Mouse (Mus musculus): Measurements from ENCODE around the gene Pygm. TPM values are rescaled to one million over a fixed set of nuclear protein-coding genes. Genes with fewer than 3 reads are reported as not detected.

Gene Pygm
- polyA plus RNA-seq, 1 experiment from 2014 or later = 22.3 TPM

DNA sequence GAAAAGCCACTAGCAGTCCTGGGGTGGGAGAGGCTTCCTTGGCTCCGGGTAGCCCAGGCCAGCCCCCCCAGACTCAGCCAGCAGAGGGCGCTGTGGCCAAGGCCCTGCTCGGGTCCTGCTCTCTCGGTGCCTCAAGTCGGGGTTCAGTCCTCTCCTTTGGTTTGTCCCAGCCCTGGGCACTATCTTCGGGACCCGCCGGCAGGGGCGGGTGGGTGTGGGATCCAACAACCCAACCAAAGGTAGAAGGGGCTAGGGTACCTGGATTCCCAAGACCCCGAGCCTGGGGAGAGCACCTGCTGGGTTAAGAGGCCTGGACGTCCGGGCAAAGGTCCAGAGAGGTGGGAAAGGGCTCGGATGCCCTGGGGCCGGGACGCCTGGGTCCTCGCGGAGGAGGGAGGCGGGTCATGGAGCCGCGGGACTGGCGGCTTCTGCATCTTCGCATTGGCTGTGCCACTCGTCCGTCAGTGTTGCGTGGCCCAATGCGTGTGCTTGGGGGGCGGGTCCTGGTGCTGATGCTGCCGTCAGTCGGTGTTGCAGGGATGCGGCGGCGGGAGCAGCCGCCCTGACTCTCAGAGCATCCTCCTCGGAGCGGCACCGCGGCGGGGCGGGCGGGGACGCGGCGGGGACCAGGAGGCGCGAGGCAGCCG lies 34.2 kb downstream of the Pygm start, which contains the start of gene Nrxn2:
Gene Nrxn2, plus strand, starts transcription at position 499 of the 647 bp plus-strand sequence.
- Histone ChIP-seq H3K36me3 (no peaks in the 10 kb centered on the region), H3K27ac (no peak within 1 kb of the TSS), H3K9ac (peak within 1 kb of the TSS; percentile 24; the same call in 1 of the 2 replicates), H3K4me3 (peak within 1 kb of the TSS; percentile 47), H3K4me1 (peaks cover 20% of the 10 kb centered on the region), H3K27me3 (peaks cover 61% of the 10 kb centered on the region), H3K4me2 (peak within 1 kb of the TSS; percentile 98), H3K9me3 (no peaks in the 10 kb centered on the region)
- WGBS = 2% methylated on average over 46 of the region's 46 CpGs
- ATAC-seq (ENCODE audit: borderline replicate concordance, extremely low read depth, low FRiP score, low TSS enrichment) = peak; percentile 75; the same call in 1 of the 2 replicates

DNA sequence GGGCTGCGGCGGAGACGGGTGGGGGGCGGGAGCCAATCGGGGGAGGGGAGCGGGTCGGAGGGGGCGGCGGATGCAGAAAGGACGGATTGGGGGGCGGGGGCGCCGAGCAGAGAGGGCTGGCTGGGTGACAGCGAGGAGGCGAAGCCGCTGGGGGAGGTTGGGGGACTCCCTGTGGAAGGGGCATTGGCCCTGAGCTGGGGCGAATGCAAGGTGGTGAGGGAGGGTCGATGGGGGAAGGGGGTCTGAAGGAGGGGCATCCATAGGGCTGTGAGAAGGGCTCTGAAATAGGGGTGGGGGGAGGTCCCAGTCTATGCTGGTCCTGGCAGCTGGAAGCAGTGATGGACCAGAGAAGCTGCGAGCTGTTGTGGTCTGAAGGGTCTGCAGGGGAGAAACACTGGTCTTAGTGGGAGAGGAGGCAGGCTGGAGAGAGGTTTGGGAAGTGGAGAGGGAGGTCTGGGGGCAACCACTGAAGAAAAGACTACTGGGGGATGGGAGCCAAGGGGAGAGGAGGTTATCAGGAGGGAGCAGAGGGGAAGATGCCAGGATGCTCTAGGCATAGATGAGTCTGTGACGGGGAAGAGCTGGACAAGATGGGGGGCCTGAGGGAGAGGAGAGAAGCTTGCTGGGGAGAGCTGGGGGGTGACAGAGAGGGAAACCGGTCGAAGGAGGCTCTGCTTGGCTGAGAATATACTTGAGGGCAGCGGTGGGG lies 34.9 kb downstream of the Pygm start:
- Histone ChIP-seq H3K4me1 (peaks cover 20% of the 10 kb centered on the region), H3K9ac (no peak overlapping the region), H3K4me3 (no peak overlapping the region; the same call in 1 of the 2 replicates), H3K4me2 (peak overlapping the region; percentile 98), H3K36me3 (no peaks in the 10 kb centered on the region), H3K9me3 (no peaks in the 10 kb centered on the region), H3K27ac (no peak overlapping the region), H3K27me3 (peaks cover 68% of the 10 kb centered on the region)
- WGBS = 9% methylated on average over 18 of the region's 23 CpGs
- no peak for ATAC-seq (ENCODE audit: borderline replicate concordance, extremely low read depth, low FRiP score, low TSS enrichment)

DNA sequence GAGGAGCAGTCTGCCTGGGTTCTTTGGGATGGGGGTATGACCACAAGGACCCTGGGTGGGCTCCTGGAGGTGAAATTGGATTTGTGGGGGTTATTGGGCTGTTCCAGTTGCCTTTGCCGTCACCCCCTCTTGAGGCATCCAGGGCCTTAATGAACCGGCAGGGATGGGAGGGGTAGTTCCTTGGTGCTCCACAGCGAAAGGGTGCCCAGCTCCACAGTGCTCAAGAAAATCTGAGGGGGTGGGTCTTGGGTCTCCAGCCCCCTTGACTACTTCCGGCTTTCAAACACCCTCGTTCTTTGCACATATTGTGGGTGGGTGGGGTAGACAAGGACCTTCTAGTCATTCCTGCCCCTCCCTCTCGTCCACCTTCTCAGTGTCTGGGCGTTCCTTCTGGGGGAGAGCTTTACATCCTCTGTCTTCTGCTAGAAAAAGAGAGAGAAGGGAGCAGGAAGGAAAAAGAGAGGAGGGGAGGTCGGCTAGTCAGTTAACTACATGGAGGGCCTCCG lies 35.7 kb downstream of the Pygm start:
- Histone ChIP-seq H3K27ac (no peak overlapping the region), H3K36me3 (no peaks in the 10 kb centered on the region), H3K4me3 (no peak overlapping the region), H3K9ac (no peak overlapping the region), H3K4me1 (peaks cover 20% of the 10 kb centered on the region), H3K4me2 (no peak overlapping the region), H3K9me3 (no peaks in the 10 kb centered on the region), H3K27me3 (peaks cover 75% of the 10 kb centered on the region)
- 45% methylated on average over 9 of the region's 9 CpGs for WGBS
- ATAC-seq (ENCODE audit: borderline replicate concordance, extremely low read depth, low FRiP score, low TSS enrichment) = no peak

DNA sequence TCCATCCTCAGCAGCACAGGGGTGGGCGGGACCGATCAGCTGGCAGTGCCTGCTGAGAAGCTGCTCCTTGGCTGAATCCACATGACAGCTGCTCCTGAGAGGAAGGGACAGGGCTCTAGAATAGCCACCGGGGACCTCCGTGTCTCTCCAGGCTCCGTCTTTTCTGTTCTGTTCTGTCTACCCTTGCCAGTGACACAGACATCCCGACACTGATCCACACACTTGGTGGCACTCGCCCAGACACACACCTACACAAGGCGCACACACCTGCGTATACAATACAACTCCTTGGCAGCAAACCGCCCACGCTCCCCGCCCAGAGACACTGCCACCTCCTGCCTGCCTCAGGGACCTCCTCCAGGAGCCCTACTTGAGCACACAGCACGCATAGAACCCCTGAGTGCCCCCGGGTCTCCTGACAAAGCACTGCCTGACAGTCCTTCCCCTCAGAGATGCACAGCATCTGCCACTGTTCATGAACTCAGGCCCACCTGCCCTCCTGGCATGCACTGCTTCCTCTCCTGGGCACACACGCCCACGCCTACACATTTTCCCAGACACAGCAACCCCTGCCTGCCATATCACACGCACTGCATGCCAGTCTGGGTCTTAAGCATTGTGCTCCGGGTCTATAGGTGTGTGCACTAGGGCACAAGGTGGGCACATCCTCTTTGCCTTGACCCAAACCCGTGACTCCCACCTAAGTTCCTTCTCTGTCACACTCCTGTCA lies 36.4 kb downstream of the Pygm start:
- ATAC-seq (ENCODE audit: borderline replicate concordance, extremely low read depth, low FRiP score, low TSS enrichment) = no peak
- Histone ChIP-seq H3K27me3 (peaks cover 83% of the 10 kb centered on the region), H3K4me2 (no peak overlapping the region), H3K4me1 (peaks cover 20% of the 10 kb centered on the region), H3K4me3 (no peak overlapping the region), H3K9me3 (no peaks in the 10 kb centered on the region), H3K27ac (no peak overlapping the region), H3K9ac (no peak overlapping the region), H3K36me3 (no peaks in the 10 kb centered on the region)
- 46% methylated on average over 19 of the region's 19 CpGs for WGBS

DNA sequence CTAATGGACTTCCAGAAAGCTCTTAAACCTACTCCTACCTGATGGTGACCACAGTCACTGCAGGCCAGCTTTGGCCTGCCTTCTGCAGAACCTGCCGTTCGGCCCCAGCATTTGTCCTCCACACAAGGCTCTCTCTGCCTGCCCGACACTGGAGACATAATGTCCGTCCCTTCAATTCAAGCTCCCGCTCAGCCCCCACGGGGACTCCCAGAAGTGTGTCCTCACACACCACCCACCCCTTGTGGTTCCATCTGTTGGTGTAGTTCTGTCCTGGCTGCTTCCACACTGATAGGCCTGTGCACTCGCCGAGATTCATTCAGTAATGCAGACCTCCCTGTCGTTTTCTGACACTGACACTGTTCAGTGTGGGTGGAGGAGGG lies 37.0 kb downstream of the Pygm start:
- Histone ChIP-seq H3K27me3 (peaks cover 88% of the 10 kb centered on the region), H3K9me3 (no peaks in the 10 kb centered on the region), H3K36me3 (no peaks in the 10 kb centered on the region), H3K4me2 (no peak overlapping the region), H3K4me3 (no peak overlapping the region), H3K9ac (no peak overlapping the region), H3K4me1 (peaks cover 20% of the 10 kb centered on the region), H3K27ac (no peak overlapping the region)
- no peak for ATAC-seq (ENCODE audit: borderline replicate concordance, extremely low read depth, low FRiP score, low TSS enrichment)
- WGBS = 73% methylated on average over 9 of the region's 9 CpGs

DNA sequence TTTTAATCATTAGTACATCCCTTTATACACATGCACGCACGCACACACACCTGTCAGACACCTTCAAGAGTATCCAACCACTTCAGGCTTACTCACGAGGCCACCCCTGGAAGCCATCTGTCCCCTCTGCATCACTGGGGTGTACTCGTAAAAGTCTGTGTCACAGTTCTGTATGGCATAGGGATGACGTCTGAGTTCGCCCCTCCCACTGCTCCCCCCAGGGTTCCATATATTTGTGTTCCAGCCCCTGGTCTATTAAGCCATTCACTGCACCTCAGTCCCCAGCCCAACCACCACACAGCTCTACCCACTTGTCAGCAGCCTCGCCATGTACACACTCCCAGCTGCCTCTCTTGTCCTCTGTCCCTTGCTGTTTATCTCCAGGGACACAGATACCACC lies 37.8 kb downstream of the Pygm start:
- H3K9me3 ChIP-seq = no peaks in the 10 kb centered on the region
- peaks cover 20% of the 10 kb centered on the region for H3K4me1 ChIP-seq
- 53% methylated on average over 7 of the region's 7 CpGs for WGBS
- no peak overlapping the region for H3K9ac ChIP-seq
- ATAC-seq (ENCODE audit: borderline replicate concordance, extremely low read depth, low FRiP score, low TSS enrichment) = no peak
- H3K27me3 ChIP-seq = peaks cover 96% of the 10 kb centered on the region
- no peaks in the 10 kb centered on the region for H3K36me3 ChIP-seq
- H3K4me2 ChIP-seq = no peak overlapping the region
- H3K4me3 ChIP-seq = no peak overlapping the region
- no peak overlapping the region for H3K27ac ChIP-seq

DNA sequence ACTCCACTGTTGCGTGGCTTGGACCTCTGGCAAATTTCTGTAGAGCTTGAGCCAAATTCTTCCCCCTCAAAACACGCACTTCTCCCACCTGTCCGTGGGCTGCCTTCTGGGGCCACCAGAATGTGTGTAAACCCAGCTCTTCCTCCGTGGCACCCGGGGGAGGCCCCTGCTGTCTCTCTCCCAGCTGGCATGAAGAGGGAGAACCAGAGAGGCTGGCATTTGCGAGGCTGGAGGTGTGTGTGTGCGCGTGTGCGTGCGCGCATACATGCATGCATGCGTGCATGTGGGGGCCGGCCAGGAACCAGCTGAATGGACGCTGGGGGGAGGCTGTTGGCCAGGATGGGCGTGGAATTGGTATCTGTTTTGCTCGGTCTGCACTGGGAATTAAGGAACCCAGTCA lies 39.0 kb downstream of the Pygm start:
- Histone ChIP-seq H3K4me2 (no peak overlapping the region), H3K27ac (no peak overlapping the region), H3K4me1 (peaks cover 25% of the 10 kb centered on the region), H3K9ac (no peak overlapping the region), H3K36me3 (no peaks in the 10 kb centered on the region), H3K4me3 (no peak overlapping the region), H3K27me3 (peaks cover 97% of the 10 kb centered on the region), H3K9me3 (no peaks in the 10 kb centered on the region)
- no peak for ATAC-seq (ENCODE audit: borderline replicate concordance, extremely low read depth, low FRiP score, low TSS enrichment)
- WGBS = 77% methylated on average over 16 of the region's 16 CpGs

DNA sequence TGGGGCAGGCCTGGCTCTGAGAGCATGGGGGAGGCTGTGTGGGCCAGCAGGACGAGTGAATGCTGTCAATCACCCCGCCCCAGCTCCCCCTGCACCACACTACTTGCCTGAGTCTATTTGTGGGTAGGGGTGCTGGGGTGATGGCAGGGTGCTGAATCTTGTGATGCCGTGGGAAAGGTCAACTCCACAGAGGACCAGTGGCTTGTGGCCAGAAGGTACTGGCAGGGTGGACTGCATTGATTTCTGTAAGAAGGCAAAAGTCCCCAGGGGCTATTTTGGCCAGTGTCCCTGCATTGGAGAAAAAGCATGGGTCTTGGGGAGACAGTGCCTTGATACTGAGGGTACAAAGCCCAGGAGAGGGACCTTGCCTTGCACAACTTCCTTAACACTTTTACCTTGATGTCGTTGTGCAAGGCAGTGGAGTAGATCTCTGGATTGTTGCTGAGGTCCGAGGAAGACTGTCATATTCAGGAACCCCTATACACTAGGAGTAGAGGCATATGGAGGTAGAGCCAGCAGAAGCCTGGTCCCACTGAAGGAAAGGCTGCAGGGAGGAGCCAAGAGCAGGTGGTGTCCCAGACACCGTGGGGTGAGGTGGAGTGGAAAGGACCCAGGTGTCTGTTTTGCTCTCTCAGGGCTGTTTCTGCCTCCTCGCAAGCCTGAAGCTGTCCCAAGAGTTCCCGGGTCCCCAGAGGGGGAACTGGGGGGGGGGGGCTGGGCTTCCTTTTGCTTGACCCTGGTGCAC lies 40.1 kb downstream of the Pygm start:
- peaks cover 25% of the 10 kb centered on the region for H3K4me1 ChIP-seq
- H3K4me2 ChIP-seq = no peak overlapping the region
- no peak for ATAC-seq (ENCODE audit: borderline replicate concordance, extremely low read depth, low FRiP score, low TSS enrichment)
- 52% methylated on average over 8 of the region's 8 CpGs for WGBS
- H3K9ac ChIP-seq = no peak overlapping the region
- H3K27me3 ChIP-seq = peaks cover 97% of the 10 kb centered on the region
- no peaks in the 10 kb centered on the region for H3K9me3 ChIP-seq
- no peak overlapping the region for H3K27ac ChIP-seq
- no peak overlapping the region for H3K4me3 ChIP-seq
- no peaks in the 10 kb centered on the region for H3K36me3 ChIP-seq

DNA sequence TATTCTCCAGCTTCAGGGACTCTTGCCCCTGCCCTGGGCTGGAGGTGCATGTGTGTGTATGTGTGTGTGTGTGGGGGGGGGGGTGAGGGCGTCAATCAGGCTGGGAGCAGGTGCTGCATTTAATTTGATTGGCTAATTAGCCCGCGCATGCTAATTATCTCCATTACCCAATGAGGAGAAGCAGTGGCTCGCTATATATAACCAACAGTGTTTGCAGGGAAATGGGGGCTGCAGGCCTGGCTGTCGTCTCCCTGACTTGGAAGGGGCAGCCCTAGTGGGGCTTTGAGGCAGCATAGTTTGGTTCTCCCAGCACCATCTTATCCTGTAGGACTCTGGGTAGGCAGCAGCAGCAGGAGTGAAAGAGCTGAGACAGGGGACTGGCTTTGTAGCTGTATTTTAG lies 41.4 kb downstream of the Pygm start:
- no peak overlapping the region for H3K9ac ChIP-seq
- peaks cover 97% of the 10 kb centered on the region for H3K27me3 ChIP-seq
- 62% methylated on average over 5 of the region's 5 CpGs for WGBS
- H3K4me3 ChIP-seq = no peak overlapping the region
- H3K4me2 ChIP-seq = no peak overlapping the region
- H3K9me3 ChIP-seq = no peaks in the 10 kb centered on the region
- no peak for ATAC-seq (ENCODE audit: borderline replicate concordance, extremely low read depth, low FRiP score, low TSS enrichment)
- H3K27ac ChIP-seq = no peak overlapping the region
- peaks cover 25% of the 10 kb centered on the region for H3K4me1 ChIP-seq
- no peaks in the 10 kb centered on the region for H3K36me3 ChIP-seq

DNA sequence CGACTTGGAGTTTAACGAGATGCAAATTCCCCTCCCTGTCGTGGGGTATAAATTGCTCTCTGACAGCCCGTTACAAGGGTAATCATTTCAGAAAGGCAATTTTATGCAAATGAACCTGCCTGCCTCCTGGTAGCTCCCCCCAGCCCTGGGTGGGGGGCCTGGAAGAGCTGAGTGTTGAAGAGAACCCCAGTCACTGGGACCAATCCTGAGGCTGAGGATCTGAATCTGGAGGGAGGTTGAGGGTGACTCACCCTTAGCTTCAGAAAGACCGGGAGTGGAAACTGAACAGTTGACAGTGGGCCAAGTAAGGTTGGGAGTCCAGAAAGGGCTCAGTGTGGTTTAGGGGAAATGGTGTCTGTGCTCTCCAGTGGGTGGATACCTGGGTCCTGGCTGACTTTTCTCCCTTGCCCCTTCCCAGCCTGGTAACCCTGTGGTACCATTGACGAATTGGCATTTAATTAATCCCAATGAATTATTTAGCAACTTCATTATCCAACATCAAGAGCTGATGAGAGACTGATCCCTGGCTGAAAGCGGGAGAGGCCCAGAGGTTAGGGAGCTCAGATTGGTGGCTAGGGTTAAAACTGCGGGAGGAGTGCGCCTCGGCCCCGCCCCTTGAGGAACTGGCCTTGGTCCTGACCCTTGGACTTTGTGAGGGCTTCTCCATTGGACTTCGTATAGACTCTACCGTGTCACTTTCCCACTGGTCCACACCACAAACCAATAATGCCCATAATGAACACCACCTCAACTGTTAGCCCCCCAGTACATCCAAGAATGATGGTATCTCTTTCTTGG lies 42.7 kb downstream of the Pygm start:
- peaks cover 93% of the 10 kb centered on the region for H3K27me3 ChIP-seq
- H3K9me3 ChIP-seq = no peaks in the 10 kb centered on the region
- no peak overlapping the region for H3K4me3 ChIP-seq
- no peaks in the 10 kb centered on the region for H3K36me3 ChIP-seq
- peaks cover 25% of the 10 kb centered on the region for H3K4me1 ChIP-seq
- H3K9ac ChIP-seq = no peak overlapping the region
- H3K4me2 ChIP-seq = no peak overlapping the region
- ATAC-seq (ENCODE audit: borderline replicate concordance, extremely low read depth, low FRiP score, low TSS enrichment) = no peak
- no peak overlapping the region for H3K27ac ChIP-seq
- 22% methylated on average over 13 of the region's 13 CpGs for WGBS

Measured in lung, embryonic 15.5 days (tissue).